Mouse (Mus musculus) heart, postnatal 0 days (tissue): Measurements from ENCODE around the gene Osbpl5.

ENCODE experiments used
- CTCF ChIP-seq: IDR thresholded peaks from 2 replicates; pipeline ENCODE4 v1.5.1; 2016; ENCODE audit warnings: antibody characterized with exemption, control low read depth, low read depth
- EP300 ChIP-seq: IDR thresholded peaks from 2 replicates; pipeline ENCODE4 v1.6.1; 2016; ENCODE audit warnings: antibody characterized with exemption, low read depth

GRCm38 (mm10) chr7:143805199-143805624 lies 48.4 kb upstream of the Osbpl5 start:
- no peak for TF ChIP-seq EP300
- no peak for TF ChIP-seq CTCF
